Mouse (Mus musculus): ENCODE results near the gene Spata45.

DNA sequence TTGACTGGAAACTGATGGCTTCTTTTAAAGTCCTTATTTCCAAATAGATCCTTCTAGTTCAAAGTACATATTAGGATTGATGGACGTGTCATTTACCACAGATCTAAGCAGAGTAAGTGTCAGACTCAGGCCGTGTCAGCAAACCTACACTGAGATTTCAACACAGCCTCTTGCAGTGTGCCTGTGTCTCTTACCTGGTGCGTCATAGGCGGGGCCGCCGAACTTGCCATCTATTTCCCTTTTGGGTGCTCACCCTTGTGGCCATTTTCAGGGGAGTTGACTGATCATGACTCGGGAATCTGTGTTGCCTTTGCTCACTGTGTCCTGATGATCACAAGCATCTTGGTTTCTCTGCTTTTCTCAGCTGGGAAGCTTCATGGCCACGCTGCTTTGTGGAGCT, 46.8 kb downstream of the Spata45 start:
- peak; percentile 7; the same call in 1 of the 2 replicates for TF ChIP-seq CTCF (IDR thresholded peaks at IDR 0.05; ENCODE audit: low read depth)
- TF ChIP-seq EP300 (IDR thresholded peaks at IDR 0.05; ENCODE audit: low read depth): no peak; the same call in 1 of the 2 replicates
